ENCODE assay signal across 8 mouse cellular contexts in the genomic region with DNA sequence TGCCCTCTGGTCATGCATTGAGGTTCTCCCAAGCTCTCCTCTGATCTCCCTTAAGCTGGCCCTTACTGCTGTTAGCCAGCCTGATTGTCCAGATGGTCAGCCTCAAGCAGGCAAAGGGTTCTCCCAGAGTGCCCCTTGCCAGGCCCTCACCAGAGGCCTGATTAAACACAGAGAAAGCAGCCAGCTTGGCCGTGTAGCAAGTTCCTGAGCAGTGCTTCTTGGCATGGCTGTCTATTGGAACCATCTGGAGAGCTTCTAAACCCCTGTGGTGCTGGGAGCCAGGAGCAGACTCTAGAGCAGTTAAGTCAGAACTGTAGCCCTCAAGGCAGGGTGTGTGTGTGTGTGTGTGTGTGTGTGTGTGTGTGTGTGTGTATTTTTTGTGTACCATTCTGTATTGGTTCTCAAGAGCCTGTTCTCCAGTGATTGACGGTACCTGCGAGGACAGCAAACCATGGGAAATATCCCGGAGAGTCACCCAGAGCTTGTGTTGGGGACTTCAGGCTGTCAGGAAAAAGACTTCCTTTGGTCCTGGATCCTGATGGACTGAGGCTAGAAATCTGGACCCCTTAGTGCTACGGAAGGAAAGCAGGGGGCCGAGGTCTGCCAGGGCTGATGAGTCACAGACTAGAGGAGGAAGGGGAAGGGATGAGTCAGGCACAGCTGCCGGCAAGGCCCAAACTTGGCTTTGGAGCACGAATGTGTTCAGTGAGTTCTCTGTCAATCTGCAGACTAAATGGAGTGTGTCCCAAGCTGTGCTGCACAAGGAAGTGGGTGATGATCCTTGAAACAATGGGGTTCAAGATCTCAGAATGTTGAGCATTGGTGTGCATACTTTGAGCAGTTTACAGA. TPM values are rescaled to one million over a fixed set of nuclear protein-coding genes. Genes with fewer than 3 reads are reported as not detected.
DNase-seq lines count a peak whose midpoint lies in the region; ATAC-seq lines count a peak whose summit lies in the region.

No protein-coding gene starts in this region.

- H3K4me2 ChIP-seq in embryonic facial prominence, embryonic 15.5 days (replicated peaks), result 0 out of 2 replicates have a peak overlapping the region, but pooled peaks have one; percentile 4
- no peak overlapping the region for H3K4me2 ChIP-seq in heart, embryonic 16.5 days (ENCODE audit: low read depth, low read length)
- no peak overlapping the region for H3K4me2 ChIP-seq in lung, embryonic 15.5 days

- H3K27ac ChIP-seq in embryonic facial prominence, embryonic 15.5 days (replicated peaks), result peak overlapping the region; percentile 93
- H3K27ac ChIP-seq in heart, embryonic 16.5 days (ENCODE audit: low read length), result peak overlapping the region; percentile 85
- H3K27ac ChIP-seq in lung, embryonic 15.5 days, result peak overlapping the region; percentile 65

- H3K9ac ChIP-seq in embryonic facial prominence, embryonic 15.5 days, result no peak overlapping the region
- 0 out of 2 replicates have a peak overlapping the region, but pooled peaks have one; percentile 21 for H3K9ac ChIP-seq in heart, embryonic 16.5 days (ENCODE audit: low read length)
- H3K9ac ChIP-seq in lung, embryonic 15.5 days, result no peak overlapping the region

- no peak overlapping the region for H3K4me3 ChIP-seq in embryonic facial prominence, embryonic 15.5 days (replicated peaks)
- H3K4me3 ChIP-seq in heart, embryonic 16.5 days (ENCODE audit: low read length), result no peak overlapping the region
- no peak overlapping the region for H3K4me3 ChIP-seq in lung, embryonic 15.5 days

- H3K4me1 ChIP-seq in embryonic facial prominence, embryonic 15.5 days, result peaks cover 71% of the 10 kb centered on the region
- H3K4me1 ChIP-seq in heart, embryonic 16.5 days (ENCODE audit: control insufficient read depth, insufficient read depth, low read length), result peaks cover 30% of the 10 kb centered on the region
- H3K4me1 ChIP-seq in lung, embryonic 15.5 days, result peaks cover 30% of the 10 kb centered on the region

- peak; percentile 84 for DNase-seq in 3134 (ENCODE audit: extremely low read depth, insufficient read length, low spot score)
- DNase-seq in adrenal gland, adult 2 months, result peak; percentile 90
- peak; percentile 75 for DNase-seq in layer of hippocampus, adult 9-11 months
- DNase-seq in right cerebral cortex, postnatal 10 days (ENCODE audit: low spot score in 2 of 2), result peak; percentile 67 to 76
- DNase-seq in embryo, embryonic 11 days, result no peak

- H3K9me3 ChIP-seq in embryonic facial prominence, embryonic 15.5 days (replicated peaks), result no peaks in the 10 kb centered on the region
- no peaks in the 10 kb centered on the region for H3K9me3 ChIP-seq in heart, embryonic 16.5 days (replicated peaks; ENCODE audit: control insufficient read depth, low read length)
- no peaks in the 10 kb centered on the region for H3K9me3 ChIP-seq in lung, embryonic 15.5 days

- no peaks in the 10 kb centered on the region for H3K36me3 ChIP-seq in embryonic facial prominence, embryonic 15.5 days
- H3K36me3 ChIP-seq in heart, embryonic 16.5 days (ENCODE audit: control insufficient read depth, insufficient read depth), result no peaks in the 10 kb centered on the region
- H3K36me3 ChIP-seq in lung, embryonic 15.5 days, result no peaks in the 10 kb centered on the region

- ATAC-seq in embryonic facial prominence, embryonic 15.5 days (ENCODE audit: insufficient number of reproducible peaks, low FRiP score, low TSS enrichment, low read depth), result peak; percentile 73
- ATAC-seq in heart, embryonic 16.5 days (replicated peaks; ENCODE audit: extremely low read depth, insufficient read depth, low FRiP score), result peak; percentile 70
- 0 out of 2 replicates have a peak, but pooled peaks have one; percentile 46 for ATAC-seq in lung, embryonic 15.5 days (ENCODE audit: borderline replicate concordance, extremely low read depth, low FRiP score, low TSS enrichment)

- WGBS in embryonic facial prominence, embryonic 15.5 days, result 37% methylated on average over 8 of the region's 8 CpGs
- 45% methylated on average over 8 of the region's 8 CpGs for WGBS in heart, embryonic 16.5 days
- WGBS in lung, embryonic 15.5 days, result 44% methylated on average over 8 of the region's 8 CpGs

- no peaks in the 10 kb centered on the region for H3K27me3 ChIP-seq in embryonic facial prominence, embryonic 15.5 days
- H3K27me3 ChIP-seq in heart, embryonic 16.5 days (ENCODE audit: control insufficient read depth, insufficient read depth, low read length), result no peaks in the 10 kb centered on the region
- H3K27me3 ChIP-seq in lung, embryonic 15.5 days, result no peaks in the 10 kb centered on the region

RNA-seq across cellular contexts. Expression of a gene that starts 18.2 kb away (rescaled TPM):
- under 1 TPM; 0.35 to 0.61 TPM for total RNA-seq in adrenal gland, adult 2 months (2021)
- 0.16 and 0.27 TPM in 2 replicates for polyA plus RNA-seq in adrenal gland, adult 2 months (2012; rRNA removed)
- polyA plus RNA-seq in embryonic facial prominence, embryonic 15.5 days (2015; fragmentation: Nextera tagmentation; extraction: Ambion mirVana), result 1.6 and 1.9 TPM in 2 replicates
- polyA plus RNA-seq in heart, embryonic 16.5 days (2015; fragmentation: Nextera tagmentation; extraction: Ambion mirVana), result not detected in 2 replicates
- 0.31 and 0.58 TPM in 2 replicates for polyA plus RNA-seq in lung, embryonic 15.5 days (2015; fragmentation: Nextera tagmentation; extraction: Ambion mirVana)

RNA-seq across cellular contexts. Expression of a gene that starts 27.8 kb away (rescaled TPM):
- total RNA-seq in adrenal gland, adult 2 months (2021), result 1 to 10 TPM; 3.7 to 8.0 TPM
- polyA plus RNA-seq in adrenal gland, adult 2 months (2012; rRNA removed), result 1.5 and 1.6 TPM in 2 replicates
- 1.7 TPM in 2 replicates for polyA plus RNA-seq in embryonic facial prominence, embryonic 15.5 days (2015; fragmentation: Nextera tagmentation; extraction: Ambion mirVana)
- 0.49 and 0.67 TPM in 2 replicates for polyA plus RNA-seq in heart, embryonic 16.5 days (2015; fragmentation: Nextera tagmentation; extraction: Ambion mirVana)
- 1.0 and 1.5 TPM in 2 replicates for polyA plus RNA-seq in lung, embryonic 15.5 days (2015; fragmentation: Nextera tagmentation; extraction: Ambion mirVana)

RNA-seq across cellular contexts. Expression of a gene that starts 34.4 kb away (rescaled TPM):
- under 1 TPM; 0.55 to 0.75 TPM for total RNA-seq in adrenal gland, adult 2 months (2021)
- 0.09 and 0.12 TPM in 2 replicates for polyA plus RNA-seq in adrenal gland, adult 2 months (2012; rRNA removed)
- polyA plus RNA-seq in embryonic facial prominence, embryonic 15.5 days (2015; fragmentation: Nextera tagmentation; extraction: Ambion mirVana), result 0.16 TPM in 1 of 2 replicates, not detected in the other
- polyA plus RNA-seq in heart, embryonic 16.5 days (2015; fragmentation: Nextera tagmentation; extraction: Ambion mirVana), result not detected in 2 replicates
- not detected in 2 replicates for polyA plus RNA-seq in lung, embryonic 15.5 days (2015; fragmentation: Nextera tagmentation; extraction: Ambion mirVana)

RNA-seq across cellular contexts. Expression of a gene that starts 36.1 kb away (rescaled TPM):
- 10 to 100 TPM; 12.8 to 21.1 TPM for total RNA-seq in adrenal gland, adult 2 months (2021)
- polyA plus RNA-seq in adrenal gland, adult 2 months (2012; rRNA removed), result 29.3 and 31.3 TPM in 2 replicates
- 33.2 and 34.2 TPM in 2 replicates for polyA plus RNA-seq in embryonic facial prominence, embryonic 15.5 days (2015; fragmentation: Nextera tagmentation; extraction: Ambion mirVana)
- 17.1 and 18.5 TPM in 2 replicates for polyA plus RNA-seq in heart, embryonic 16.5 days (2015; fragmentation: Nextera tagmentation; extraction: Ambion mirVana)
- 17.2 and 17.5 TPM in 2 replicates for polyA plus RNA-seq in lung, embryonic 15.5 days (2015; fragmentation: Nextera tagmentation; extraction: Ambion mirVana)

RNA-seq across cellular contexts. Expression of a gene that starts 36.7 kb away (rescaled TPM):
- total RNA-seq in adrenal gland, adult 2 months (2021), result 10 to 100 TPM; 15.9 to 22.0 TPM
- 48.3 and 49.2 TPM in 2 replicates for polyA plus RNA-seq in adrenal gland, adult 2 months (2012; rRNA removed)
- 35.2 and 42.0 TPM in 2 replicates for polyA plus RNA-seq in embryonic facial prominence, embryonic 15.5 days (2015; fragmentation: Nextera tagmentation; extraction: Ambion mirVana)
- polyA plus RNA-seq in heart, embryonic 16.5 days (2015; fragmentation: Nextera tagmentation; extraction: Ambion mirVana), result 20.7 and 24.5 TPM in 2 replicates
- 29.7 and 35.3 TPM in 2 replicates for polyA plus RNA-seq in lung, embryonic 15.5 days (2015; fragmentation: Nextera tagmentation; extraction: Ambion mirVana)
